Mouse (Mus musculus): ENCODE measurements around the gene Hmcn1.

Gene Hmcn1

DNA sequence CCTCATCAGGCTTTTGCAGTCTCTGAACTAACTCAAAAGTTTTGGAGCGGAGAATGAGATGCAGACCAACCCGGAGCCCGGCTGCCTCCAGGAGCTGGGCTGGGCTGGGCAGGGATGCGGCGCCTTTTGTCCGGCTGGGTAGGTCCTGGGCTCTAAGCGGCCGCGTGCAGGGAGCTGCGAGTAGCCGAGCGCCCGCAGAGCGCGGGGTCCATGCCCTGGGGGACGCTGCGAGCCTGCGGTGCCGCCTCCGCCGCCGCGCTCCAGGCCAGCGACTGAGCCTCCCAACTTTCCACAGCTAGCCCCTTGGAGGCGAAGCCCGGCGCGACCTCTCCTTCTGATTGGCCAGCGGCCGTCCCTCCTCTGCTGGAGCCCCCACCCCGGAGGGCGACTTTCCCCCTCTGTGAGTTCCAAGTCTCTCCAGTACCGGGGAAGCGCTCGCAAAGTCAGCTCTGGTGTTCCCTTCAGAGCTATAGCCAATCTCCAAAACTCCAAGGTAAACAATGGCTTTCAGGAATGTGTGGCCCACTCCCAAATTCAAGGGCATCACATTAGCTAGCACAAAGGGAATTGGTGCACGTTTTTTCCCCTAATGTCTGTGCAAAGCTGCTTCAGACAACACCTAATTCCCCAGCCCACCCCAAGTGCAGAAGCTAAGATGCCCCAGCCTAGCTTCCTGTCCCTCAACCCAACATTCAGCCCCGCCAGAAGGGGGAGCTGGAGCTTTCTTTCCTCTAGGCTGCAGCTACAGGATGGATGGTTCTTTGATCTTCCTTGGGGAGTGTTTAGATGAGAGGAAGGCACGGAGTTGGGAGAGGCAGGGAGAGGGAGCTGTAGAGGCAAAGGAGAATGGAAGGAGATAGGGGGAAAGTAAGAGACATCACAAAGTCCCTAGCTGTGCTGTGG is at the start of gene Hmcn1:
TSS of gene Hmcn1 (minus strand) at position 274 of the 903 bp plus-strand sequence.
- DNase-seq (ENCODE audit: extremely low read depth, low read depth): no peak

DNA sequence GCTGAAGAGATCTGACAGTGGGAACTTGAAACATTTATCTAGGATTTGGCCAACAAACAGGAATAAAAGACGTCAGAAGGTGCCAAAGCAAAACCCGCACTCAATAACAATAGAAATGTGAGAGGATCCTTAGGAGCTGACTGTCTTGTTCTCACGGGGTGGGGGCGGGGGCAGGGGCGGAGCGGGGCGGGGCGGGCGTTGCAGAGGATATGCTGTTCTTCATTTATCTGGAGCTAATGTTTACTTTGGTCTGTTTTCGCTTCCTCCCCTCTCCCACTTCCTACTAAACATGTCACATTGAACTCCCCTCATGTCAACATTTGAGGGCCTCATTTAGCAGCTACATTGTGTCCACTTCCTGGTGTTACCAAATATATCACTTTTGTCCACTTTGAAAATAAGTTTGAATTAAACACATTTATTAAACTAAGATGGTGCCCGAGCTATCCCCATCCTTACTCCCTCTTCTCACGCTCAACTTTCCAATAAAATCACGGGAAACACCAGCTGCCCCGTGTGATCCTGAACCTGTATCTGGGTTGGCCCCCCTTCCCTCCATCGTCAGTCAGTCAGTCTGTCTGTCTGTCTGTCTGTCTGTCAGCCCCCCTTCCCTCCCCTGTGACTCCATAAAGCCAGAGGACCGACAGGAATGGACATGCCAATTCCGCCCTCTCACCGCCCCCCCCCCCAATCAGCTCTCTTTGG is 47.9 kb upstream of the Hmcn1 start:
- DNase-seq (ENCODE audit: extremely low read depth, low read depth): peak; percentile 8

DNA sequence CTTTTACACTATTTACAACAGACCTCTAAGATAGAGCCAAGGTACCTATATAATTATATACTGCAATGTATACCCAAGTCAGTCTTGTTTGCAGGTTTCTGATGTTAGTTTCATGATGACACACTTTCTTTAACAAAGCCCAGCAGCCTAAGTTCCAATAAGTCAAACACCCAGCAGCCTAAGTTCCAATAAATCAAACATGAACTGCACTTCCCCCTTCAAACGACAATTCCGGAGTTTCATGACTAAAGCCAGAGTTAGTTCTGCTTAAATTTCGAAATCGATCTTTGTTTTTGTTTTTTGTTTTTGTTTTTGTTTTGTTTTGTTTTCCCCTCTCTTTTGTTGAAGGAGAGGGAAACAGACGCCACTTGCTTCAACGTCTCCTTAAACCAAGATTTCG is 47.1 kb upstream of the Hmcn1 start:
- no peak for DNase-seq (ENCODE audit: extremely low read depth, low read depth)

DNA sequence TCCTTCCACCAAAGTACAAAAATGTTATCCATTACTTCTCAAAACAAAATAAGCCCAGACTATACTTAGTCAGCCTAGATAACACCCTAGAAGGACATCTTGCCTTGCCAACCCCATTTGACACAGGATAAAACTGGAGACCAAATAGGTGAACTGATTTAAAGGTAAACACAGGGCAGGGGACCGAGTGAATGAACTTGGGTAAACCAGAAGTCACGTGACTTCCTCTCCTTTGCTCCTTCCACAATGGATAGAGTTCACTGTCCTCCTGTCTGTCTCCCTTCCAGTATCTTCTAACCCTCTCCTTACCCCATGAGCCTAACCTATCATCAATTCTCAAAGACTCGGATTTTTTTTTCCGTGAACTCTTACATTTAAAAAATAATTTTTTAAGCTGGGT is 46.0 kb upstream of the Hmcn1 start:
- DNase-seq (ENCODE audit: extremely low read depth, low read depth): no peak

DNA sequence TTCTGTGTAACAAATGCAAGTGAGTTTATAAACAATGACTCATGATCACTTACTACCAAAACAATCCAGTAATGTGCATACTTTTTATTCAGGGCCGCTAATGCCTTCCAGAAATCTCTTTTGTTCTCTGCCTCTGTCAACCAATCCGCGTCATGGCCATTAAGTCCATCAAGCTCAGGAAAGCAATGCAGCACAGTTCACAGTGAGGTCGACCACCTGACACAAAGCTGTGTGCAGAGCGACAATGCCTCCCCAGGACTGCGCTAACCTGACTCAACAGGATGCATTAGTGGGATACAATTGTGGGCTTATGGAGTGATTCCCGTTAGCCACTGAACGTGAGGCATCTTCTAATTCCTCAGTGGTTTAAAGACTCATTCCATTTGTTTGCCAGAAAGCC is 45.3 kb upstream of the Hmcn1 start:
- no peak for DNase-seq (ENCODE audit: extremely low read depth, low read depth)

DNA sequence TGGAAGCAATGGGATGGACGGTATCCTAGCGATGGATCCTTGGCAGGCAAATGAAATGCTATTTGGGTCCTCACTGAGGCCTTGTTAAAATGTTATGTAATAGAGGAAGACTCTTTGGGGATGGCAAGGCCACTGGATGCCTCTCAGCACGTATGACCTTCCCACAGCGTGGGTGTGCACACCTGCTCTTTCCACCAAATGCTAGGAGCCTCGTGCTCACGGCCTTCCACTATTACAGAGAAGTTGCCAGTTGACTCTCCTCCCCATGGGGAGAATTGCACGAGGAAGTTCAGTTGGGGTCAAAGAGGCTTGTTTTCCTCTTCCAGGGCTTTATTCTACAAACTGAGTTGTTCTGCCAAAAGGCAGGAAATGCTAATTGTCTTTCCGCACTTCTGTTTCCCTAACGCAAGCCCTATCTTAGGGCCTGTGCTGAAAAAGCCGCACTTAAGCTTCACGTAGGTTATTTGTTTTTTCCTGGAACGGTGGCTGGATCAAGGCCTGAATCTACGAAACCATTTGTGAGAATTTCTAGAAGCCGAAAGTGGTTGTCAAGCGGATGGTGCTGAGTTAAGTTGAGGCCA is 43.3 kb upstream of the Hmcn1 start:
- DNase-seq (ENCODE audit: extremely low read depth, low read depth): no peak

DNA sequence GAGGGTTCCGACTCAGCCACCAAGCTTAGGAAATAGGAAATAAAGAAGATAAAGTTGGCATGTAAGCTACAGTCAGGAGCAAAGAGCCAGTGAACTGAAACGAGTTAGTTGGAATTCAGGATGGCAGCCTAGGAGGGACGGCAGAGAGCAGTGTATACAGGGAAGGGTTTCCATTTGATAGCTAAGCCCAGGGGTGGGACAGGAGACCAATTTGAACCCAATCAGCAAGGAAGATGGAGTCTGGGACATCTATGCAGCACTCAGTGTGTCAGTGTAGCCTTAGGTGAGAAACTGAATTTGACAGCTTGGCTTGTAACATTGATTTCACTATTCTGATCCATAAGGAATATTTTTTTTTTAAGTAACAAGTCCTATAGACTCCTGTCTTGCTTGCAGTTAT is 42.5 kb upstream of the Hmcn1 start:
- DNase-seq (ENCODE audit: extremely low read depth, low read depth): peak; percentile 55

DNA sequence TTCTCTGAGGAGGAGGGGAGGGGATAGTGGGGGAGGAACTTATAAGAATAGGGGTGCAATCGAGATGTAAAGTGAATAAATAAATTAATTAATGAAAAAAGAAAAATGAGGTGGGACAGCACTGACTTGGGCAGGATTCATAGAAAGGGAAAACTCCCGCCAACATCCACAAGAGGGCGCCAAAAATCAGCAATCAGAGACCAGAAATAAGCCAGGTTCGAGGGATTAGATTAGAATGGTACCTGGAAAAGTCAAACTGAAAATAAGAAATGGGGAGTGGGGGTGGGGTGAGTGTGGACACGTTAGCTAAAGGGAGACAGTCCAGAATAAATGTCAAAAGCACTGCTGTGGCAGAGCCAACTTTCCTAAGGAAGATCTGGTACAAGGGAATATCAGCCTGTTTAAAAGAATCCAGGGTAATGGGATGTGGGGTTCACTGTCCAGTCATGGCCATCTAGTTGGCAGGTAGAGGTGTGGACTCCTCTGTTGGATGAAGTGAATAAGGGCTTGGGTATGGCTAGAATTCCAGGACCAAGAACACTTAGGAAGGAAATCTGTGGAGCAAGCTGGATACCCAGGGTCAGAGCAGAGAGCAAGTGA is 41.9 kb upstream of the Hmcn1 start:
- peak; percentile 55 for DNase-seq (ENCODE audit: extremely low read depth, low read depth)

DNA sequence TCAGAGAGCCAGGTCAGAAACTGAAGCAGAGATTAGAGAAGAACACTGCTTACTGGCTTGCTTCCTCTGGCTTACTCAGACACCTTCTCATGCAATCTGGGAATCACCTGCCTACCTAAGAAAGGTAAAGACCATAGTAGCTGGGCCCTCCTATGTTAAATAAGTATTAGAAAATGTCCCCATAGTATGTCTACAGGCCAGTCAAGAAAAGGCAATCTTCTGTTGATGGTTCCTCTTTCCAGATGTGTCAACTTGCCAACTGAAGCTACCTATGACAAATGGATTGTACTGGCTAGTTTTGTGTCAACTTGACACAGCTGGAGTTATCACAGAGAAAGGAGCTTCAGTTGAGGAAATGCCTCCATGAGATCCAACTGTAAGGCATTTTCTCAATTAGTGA is 40.1 kb upstream of the Hmcn1 start:
- peak; percentile 22 for DNase-seq (ENCODE audit: extremely low read depth, low read depth)

DNA sequence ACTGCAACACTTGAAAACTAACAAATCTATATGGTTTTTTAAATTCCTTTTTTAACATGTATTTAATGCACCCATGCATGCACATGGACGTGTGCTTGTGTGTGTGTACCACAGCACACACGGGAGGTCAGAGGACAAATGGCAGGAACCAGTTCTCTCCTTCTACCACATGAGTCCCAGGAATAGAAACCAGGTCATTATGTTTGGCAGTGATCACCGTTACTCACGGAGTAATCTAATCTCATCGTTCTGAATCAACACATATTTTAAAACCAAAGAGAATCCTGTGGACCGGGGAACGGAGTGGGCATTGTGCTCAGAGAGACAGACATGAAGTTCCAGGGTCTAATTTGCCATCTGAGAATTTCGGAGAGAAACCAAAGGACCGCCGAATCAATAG is 38.3 kb upstream of the Hmcn1 start:
- no peak for DNase-seq (ENCODE audit: extremely low read depth, low read depth)

DNA sequence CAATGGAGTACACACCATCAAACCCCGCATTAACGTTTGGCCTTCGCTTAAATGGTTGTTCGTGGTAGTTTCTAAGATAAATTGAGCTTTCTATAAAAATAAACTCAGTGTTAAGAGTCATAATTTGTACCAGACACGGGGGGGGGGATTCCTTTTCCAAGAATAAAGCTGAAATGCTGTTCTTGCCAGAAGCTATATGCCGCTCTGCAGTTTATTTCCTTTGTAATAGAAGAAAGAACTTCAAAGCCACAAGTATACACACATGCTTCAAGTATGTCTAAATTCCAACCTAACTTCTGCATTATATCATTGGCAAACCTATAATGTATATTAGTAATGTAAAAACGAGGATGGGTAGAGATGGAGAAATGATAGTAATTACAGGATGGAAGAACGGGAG is 37.9 kb upstream of the Hmcn1 start:
- no peak for DNase-seq (ENCODE audit: extremely low read depth, low read depth)

DNA sequence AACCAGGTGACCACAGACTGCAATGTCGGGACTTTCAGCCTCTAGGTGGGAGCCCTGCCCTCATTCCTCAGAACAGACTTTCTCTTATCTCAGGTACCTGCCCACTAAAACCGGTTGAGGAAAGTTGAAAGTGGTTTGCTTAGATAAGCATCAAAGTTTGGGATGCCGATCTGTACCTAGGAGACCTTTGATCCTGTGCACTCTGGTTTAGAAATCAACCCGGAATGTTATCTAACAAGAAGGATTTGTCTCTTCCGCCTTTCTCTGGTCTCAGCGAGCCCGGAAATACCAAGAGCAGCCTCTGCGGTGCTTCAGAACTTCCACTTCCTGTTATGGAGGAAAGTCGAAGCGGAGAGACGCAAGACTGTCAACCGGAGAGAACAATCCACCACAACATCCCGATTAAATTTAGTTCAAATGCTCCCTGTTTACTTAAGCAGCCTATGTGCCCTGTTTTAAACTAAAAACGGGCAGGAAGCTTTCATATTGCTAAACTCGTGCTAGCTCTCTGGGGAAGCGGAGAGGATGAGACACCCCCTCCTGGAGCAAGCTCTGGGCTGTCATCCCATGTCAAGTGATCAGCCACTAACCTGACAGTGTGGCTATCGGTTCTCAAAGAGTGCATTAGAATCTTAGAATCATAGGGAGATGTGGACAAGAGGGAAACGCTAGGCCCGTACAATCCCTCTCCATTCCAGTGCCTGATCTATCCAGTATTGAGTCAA is 32.0 kb upstream of the Hmcn1 start:
- DNase-seq (ENCODE audit: extremely low read depth, low read depth): no peak

DNA sequence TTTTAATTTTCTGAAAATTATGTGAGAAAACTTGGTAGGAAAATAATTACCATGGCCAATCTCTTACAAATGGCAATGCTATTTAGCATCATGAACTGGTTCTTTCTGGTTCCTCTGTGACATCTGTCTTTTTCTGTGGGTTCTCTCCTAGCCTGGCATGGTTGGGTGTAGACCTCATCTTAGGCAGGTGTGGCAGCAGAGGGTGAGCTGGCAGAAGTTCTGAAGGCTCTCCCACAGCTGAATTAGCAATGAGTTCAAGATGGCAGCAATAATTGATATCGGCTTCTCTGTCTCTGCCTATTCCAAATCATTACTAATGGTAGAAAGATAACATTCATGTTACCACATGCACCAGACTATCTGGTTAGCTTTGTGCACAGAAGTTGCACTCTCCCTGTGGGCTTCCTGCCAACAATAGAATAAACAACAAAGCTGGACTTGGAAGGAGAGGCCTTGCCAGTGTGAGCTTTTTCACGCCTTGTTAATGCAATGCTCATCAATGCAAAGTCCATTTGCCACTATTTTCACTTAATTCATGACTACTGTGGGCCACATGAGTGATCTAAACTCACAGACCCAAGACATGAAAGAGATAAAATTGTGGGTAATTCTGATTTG is 26.1 kb upstream of the Hmcn1 start:
- no peak for DNase-seq (ENCODE audit: extremely low read depth, low read depth)

DNA sequence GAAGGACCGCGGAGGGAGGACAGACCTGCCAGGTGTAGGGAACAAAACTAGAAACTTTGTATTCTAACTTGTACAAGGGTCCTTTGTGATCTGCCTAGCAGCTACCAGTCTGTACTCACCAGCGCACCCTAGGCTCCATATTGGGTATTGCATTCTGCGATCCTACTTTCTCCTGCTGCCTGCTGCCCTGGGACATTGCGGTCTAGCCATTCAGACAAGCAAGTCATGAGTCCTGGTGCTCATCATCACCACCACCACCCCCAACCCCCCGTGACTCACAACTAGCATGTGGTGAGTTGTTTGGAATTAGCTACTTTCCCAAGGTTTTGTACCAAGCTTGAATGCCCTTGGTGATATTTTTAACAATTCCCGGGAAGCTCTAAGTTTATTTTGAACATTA is 17.8 kb upstream of the Hmcn1 start:
- peak; percentile 47 for DNase-seq (ENCODE audit: extremely low read depth, low read depth)

DNA sequence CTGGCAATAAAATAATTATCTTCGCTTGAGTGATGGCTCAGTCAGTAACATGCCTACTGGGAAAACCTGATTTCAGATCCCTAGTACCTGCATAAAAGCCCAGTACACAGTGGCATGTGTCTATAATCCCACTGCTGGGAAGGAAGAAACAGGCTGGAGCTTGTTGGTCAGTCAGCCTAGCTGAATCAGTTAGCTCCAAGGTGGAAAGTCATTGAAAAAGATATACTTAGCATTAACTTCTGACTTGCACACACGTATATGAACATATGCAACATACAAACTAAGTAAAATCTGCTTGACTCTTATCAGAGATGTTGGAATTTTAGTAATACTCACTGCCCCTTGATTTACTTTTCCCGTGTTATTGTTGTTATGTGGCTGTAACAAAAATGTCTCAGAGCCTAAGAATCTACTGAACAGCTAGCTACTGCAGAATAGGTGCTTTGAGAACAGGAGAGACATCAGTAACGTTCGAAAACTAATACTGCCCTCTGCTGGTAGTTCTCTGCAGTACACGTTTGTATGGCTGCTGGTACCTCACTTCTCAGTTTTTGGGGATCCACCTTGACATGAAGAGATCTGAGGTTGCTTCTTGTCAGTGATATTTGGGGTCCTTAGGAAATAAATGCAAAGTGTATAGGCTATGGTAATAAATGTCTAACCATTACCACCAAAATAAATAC is 16.0 kb upstream of the Hmcn1 start:
- peak; percentile 42 for DNase-seq (ENCODE audit: extremely low read depth, low read depth)

DNA sequence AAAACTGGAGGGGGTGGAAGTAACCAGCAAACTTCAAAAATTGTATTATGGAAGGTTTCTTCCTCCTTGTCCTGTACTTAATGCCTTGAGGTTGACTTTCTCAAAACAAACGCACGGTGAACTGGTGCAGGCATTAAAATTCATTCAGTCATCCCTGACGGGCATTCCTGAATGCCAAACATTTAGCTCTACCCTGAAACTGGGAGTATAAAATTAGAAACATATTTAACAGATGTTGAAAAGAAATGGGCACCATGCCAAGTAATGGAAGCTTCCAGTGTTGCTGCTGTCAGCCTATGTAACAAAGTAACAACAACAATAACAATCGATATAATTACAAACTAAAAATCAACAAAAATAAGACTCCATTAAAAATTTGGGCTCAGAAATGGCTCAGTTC is 14.5 kb upstream of the Hmcn1 start:
- no peak for DNase-seq (ENCODE audit: extremely low read depth, low read depth)

DNA sequence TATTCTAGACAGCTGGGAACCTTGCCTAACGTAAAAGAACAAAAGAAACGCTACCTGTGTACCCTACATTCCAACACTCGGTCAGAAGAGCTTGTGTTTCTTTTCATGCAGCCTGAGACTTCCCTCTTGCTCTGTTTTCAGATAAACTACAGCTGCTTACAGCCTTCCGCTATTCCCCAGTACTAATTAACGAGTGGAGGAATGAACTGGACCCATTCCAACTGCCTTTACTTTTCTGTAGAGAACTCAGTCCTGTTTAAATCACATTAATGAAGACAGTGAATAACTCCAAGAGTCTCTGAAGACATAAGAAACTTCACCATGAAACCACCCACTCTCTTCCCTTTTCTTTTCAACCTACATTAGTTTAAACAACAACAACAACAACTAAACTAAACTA is 10.8 kb upstream of the Hmcn1 start:
- DNase-seq (ENCODE audit: extremely low read depth, low read depth): no peak

DNA sequence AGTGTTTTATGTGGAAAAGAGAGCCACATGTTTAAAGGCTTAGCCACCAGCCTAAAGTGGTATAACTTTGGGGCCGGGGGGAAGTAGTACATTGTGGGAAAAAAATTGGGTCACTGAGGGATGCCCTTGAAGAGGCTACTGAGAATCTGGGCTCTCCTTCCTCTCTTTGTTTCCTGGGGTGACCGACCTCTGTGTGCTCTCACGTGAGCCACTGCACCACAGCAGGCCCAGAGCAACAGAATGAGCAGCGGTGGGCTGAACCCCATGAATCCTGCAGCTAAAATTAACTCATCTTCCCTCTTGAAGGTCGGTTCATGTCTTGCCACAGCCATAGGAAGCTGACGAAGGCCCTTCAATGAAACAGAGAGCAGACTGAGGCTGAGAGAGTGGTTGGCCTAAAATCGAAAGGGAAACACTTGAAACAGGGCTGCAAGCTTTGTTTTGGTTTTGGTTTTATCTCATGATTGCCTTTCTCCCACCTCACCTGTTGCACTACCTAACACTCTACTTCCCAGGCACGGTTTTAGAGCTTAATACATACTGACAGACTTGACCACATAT is 8.7 kb upstream of the Hmcn1 start:
- no peak for DNase-seq (ENCODE audit: extremely low read depth, low read depth)

DNA sequence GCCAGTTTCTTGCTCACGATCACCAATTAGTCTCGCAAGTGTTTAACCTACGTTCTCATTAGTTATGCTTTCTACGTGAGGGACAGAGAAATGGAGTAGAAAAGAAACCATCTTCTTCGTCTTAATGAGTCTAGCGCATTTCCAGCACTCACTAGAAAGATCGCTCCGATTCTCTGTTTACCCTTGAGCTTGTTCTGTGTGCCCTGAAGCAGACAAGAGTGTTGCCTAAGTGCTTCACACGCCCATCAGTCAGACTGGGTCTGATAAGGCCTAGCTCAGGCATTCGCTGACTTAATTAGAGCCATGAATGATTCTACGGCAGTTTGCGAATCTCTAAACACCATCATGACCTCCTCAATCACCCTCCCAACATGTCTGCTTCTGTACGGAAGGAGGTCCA is 7.5 kb upstream of the Hmcn1 start:
- DNase-seq (ENCODE audit: extremely low read depth, low read depth): no peak

DNA sequence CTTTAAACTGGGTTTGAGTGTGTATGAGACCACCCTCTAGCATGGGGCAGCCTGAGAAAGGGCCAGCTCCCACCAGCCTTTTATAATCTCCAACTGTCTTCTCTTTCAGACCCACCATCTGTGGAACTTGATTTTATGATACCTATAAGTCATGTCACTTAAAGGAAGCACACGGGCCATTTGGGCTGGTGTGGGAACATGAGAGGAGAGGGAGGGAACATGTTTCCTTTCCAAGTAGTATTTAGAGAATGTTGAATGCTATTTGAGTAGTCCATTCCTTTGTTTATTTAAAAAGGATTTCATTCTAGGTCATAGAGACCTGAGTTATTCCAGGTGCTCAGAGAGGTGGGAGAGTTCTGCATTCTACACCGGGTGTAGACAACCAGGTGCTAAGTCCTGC is 1.4 kb upstream of the Hmcn1 start:
- DNase-seq (ENCODE audit: extremely low read depth, low read depth): no peak

Data from MEL-GATA-1-ER (cell line).